Mouse (Mus musculus): Measurements from ENCODE around the gene Cfap221.

Gene Cfap221

DNA sequence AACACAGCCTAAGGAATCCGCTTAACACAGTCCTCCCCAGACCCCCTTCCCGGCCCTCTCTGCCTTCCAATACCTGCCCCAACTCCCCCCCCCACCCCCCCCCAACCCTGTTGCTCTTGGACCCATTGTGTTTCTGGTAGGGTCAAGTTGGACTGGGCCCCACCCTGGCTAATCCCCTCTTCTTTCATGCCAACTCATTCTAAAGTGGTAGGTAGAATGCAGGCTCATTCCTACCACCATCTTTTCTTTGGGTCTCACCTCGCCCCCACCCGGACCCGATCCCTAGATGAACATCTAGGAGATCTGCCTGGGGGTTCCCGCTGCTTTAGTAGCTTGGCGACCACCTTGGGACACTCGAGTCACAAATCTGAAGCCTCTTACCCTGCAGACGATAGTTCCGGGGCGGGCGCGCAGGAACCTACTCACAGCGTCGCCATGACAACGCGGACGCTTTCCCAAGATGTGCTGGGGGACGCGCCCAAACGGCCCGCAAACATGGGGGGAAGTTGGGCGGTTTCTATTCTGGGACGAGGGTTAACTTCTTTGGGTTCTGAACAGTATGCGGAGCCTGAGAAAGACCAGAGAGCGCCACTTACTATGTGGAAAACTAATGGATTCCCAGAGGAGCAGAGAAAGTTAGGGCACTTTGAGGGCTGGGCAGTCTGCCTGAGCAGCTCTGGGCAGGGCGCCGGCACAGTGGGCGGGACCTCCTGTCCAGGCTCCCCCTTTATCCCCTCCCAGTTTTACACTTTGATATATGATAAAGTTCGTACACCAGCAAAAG is at the start of gene Cfap221:
Gene Cfap221, minus strand, starts transcription at position 437 of the 784 bp plus-strand sequence.
- DNase-seq (ENCODE audit: low spot score in 2 of 2), result peak; percentile 40 to 60

DNA sequence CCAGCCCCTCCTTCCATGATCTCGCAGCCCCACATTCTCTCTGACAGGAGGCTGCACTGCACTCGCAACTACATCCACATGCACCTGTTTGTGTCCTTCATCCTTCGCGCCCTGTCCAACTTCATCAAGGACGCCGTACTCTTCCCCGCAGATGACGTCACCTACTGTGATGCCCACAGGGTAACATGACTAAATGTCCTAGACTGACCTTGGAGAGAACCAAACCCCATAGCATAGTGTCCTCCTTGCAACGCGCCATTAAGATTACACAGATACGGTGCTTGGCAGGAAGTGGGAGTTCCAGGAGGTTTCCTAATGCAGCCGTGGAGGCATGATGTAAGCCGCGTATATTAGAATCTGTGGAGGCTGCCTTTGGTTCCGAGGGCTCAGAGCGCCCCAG is 47.5 kb upstream of the Cfap221 start:
- no peak for DNase-seq (ENCODE audit: low spot score in 2 of 2)

DNA sequence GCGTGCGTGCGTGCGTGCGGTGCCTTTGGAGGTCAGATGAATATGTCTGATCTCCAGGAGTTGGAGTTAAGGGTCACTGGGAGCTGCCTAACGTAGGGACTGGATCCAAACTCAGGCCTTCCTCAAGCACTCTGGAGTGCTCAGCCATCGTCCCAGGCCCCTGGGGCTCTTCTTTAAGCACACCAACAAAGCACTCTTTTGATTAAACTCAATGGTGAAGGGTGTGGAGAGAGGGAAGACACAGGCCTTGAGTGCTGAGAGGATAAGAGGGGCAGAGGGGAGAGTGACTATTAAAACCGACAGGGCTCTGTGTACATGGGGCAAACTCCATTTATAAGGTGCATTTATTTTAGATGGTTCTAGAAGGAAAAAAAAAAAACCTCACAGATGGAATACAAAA is 45.4 kb upstream of the Cfap221 start:
- no peak for DNase-seq (ENCODE audit: low spot score in 2 of 2)

DNA sequence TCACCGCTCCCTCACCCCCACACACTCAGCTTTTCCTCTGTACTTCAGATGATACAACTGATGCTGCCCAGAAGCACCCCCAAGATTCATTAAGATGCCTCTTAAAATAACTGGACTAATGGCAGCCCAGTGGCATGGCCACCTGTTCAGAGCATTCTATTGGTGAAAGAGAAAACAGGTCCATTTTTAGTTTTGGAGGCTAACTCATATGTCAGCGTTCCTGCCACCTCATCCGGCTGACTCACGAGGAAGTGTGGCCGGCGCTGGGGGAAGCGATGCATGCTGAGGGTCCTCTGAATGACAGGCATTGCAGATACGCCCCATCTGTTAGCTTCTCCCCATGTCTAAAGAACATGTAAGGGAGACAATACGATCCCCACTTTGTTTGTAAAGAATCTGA is 41.6 kb upstream of the Cfap221 start:
- DNase-seq (ENCODE audit: low spot score in 2 of 2), result no peak

DNA sequence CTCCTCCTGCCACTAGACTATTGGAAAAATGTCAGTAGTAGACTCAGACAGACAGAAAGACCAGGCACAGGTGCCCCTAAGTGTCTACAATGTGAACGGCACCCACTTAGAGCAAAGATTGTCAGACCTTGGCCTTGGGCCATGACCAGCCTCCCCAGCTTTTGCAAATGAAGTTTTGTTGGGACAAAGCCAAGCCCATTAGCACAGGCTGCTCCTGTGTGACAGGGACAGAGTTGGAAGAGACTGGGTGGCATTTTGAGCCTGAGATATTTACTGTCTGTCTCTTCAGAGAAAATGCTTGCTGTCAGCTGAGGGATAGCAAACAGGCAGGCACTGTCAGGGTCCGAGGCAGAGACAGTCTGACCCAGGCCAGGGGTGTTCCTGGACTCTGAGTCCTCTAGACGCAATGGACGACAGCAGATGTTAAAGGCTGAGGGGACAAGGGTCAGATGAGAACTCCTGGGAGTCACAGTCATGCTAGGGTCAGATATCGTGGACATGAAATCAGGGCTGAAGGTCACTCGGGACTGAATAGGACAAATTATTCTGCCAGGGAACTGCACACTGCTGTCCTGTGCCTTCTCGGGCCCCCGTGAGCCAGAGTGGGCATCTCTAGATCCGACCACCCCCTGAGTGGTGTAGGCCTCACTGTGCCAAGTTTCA is 40.1 kb upstream of the Cfap221 start:
- DNase-seq (ENCODE audit: low spot score in 2 of 2), result no peak

DNA sequence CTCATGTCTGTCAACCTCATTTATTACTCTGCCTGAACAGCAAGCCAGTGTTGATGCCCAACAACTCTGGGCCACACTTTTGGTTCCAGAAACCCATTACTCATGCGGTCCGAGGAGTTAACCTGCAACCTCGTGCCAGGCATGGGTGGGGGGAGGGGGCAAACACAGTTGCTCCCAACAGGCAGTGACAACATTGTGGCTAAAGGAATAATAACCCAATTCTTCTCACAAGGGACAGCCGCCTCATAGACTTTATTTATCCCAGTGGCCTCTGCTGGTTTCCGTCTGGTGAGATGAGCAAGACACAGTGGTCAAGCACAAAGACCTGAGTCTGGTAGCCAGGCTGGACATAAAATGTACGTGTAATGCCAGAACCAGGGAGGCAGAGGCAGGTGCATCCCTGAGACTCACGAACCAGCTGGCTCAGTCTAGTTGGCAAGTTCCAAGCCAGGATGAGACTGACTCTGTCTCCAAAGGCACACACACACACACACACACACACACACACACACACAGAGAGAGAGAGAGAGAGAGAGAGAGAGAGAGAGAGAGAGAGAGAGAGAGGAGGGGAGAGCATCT is 38.5 kb upstream of the Cfap221 start:
- no peak for DNase-seq (ENCODE audit: low spot score in 2 of 2)

DNA sequence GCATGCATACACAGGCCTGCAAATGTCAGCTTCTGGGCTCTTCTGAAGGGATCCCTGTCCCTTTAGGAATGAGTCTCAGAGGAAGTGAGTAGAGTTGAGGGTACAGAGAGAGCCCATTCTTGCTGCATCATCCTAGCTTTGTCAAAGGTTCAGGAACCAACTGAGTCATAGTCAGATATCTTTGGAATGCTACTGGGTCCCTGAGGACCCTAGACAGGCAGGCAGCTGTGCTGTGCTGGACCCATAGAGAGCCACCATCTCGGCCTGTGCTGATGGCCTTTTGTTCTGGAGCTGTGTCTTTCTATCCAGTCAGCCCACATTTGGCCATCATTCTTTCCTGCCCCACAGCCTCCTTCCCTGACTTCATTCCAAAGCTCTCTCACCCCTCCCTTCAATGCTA is 37.8 kb upstream of the Cfap221 start:
- no peak for DNase-seq (ENCODE audit: low spot score in 2 of 2)

DNA sequence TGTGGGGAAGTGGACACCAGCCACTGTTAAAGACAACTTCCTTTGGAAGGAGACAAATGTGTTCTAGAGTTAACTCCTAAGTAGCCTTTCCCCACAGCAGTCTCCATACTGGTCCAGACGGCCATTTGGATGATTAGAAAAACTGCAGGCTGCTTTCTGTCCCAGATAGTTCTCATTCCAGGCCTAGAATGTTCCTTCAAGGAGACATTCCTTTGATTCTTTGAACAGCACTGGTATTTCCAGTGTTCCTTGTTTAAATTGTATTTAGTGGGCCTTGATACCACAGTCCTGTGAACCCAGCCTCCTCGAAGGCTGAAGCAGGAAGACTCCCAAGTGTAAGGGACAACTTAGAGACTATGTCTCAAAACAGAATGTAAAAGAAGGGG is 36.4 kb upstream of the Cfap221 start:
- no peak for DNase-seq (ENCODE audit: low spot score in 2 of 2)

DNA sequence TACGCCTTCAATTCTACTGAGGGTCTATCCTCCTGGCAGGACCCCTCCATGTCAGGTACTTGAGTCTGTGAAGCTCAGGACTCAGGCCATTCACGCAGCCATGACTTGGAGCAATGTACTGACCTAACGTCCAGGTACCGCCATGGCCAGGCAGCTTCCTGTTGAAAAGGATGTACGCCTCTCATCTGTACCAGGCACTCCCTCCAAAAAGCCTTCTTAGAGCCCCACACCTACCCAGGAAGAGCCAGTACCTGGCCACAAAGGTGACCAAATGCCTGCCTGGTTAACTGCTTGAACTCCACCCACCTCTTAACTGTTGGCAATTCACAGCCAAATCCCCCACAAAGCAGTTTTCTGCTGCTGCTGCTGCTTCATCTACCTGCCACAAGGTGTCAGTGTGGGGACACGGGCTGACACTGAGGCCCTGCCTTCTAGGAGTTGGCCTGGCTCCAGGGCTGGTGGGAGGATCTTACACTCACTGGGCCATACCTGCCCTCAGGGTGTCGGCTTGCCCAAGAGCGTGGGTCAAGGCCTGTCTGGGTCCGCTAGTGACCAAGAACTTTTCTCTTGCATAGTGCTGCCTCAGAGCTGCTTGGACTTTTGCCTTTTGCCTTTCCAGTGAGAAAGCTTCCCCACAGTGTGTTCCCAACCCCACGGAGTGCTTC is 35.9 kb upstream of the Cfap221 start:
- peak; percentile 55 to 60 for DNase-seq (ENCODE audit: low spot score in 2 of 2)

DNA sequence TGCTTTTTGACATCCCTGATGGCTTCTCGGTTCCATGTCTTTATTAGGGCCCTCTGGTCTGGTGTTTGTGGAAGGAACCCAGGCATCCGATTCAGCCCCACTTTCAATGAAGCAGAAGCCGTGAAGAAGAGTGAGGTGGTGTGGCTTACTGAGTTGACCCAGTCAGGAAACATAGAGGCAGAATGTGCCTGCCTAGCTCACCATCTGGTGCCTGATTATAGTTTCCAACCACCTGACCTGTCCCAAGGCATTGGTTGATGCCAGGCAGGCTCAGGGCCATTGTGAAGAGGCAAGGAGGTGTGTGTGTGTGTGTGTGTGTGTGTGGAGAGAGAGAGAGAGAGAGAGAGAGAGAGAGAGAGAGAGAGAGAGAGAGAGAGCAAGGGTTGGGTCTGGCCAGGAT is 33.4 kb upstream of the Cfap221 start:
- no peak for DNase-seq (ENCODE audit: low spot score in 2 of 2)

DNA sequence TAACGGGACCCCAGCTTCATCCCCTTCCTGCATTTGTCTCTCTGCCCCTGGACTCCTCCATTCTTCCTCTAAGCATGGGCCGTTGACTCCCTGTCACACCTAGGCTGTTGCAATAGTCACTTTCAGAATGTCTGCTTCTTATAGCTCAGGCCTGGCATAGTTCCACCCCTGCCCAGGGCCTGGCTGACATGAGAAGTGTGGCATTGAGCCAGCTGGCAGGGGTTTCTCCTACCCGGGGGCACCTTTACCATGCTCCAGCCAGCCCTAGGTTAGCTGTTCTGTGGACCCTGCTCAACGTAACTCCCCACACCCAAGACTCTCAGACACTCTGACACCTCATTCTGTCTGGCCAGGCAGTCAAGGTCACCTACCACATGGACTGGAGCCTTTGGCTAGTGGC is 30.7 kb upstream of the Cfap221 start:
- no peak for DNase-seq (ENCODE audit: low spot score in 2 of 2)

DNA sequence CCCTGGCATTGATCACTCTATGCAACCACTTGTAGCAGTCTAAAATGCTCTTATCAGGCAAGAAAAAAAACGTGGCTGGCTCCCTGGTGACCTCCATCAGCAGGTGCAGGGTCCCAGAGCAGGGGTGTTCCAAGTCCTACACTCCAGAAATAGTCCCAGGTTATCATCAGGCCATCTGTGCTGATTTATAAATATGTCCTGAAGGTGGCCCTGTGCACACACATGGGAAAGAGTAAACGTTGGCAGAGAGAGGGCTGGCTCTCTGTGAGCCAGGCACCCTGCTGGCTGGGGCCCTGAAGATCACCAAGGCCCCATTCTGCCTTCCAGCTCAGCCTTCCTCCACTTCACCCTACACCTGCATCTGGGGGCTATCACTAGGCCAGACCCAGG is 28.0 kb upstream of the Cfap221 start:
- DNase-seq (ENCODE audit: low spot score in 2 of 2), result no peak

DNA sequence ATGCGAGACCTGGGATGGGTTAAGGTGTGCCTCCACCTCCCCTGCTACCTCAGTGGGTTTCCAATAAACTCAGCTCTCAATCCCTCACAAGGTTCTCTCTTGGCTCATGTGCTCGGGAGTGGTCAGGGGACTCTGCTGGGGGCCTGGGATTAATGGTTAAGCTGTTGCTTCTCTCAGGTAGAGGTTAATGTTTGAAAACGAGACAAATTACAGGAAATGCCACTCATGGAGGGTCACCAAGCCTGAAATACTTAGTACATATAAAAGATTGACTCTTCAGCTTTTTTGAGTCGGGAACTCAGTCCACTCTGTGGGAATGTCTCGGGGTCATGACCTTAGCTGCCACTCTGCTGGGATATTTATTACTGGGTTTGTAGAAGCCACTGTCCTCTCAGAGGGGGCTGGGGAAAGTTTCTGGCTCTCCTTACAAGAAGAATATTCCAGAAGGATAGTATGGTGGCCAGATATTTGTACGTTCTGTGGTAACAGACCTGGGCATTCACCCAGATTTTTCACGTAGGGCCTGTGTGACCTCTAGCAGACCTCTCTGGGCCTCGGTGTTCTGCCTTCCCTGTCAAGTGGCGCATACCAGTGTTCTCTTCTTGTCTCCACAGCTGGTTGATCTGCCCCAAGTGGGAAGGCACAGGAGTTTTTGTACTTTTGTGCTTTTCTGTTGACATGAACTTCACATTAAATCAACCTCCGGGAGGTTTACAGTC is 27.5 kb upstream of the Cfap221 start:
- no peak for DNase-seq (ENCODE audit: low spot score in 2 of 2)

DNA sequence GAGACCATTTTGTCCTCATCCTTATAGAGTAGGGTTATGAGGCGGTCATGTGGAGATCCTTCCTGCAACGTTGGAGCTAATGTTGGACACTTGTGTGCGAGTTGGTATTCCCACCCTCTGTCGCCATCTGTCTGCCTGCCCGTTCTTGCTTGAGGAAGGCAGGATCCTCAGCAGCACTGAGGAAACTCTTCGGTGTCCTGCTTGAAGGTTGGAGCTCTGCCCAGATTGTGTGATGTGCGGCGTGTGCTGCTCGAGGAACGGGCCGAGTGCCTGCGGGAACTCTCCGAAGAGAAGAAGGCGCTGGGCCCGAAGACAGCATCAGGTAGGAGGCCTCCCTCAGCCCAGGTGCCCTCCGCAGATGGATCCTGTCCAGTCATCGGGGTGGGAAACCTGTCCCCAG is 24.9 kb upstream of the Cfap221 start:
- DNase-seq (ENCODE audit: low spot score in 2 of 2), result peak; percentile 34 to 39

DNA sequence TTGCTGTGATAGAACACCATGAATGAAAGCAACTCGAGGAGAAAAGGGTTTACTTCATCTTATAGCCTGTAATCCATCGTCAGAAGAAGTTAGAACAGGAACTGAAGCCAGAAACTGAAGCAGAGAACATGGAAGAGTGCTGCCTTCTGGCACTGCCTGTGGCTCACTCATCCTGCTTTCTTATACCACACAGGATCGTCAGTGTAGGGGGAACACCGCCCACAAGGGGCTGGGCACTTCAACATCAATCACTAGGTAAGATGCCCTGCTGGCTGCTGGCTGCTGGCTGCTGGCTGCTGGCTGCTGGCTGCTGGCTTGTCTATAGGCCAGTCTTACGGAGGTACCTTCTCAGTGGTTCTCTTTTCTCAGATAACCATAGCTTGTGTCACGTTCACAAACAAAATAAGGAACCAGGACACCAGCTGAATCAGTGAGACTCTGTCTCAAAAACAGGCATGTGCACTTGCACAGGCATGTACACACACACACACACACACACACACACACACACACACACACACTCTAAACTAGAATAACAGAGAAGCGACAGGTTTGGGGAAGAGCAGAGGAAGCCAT is 23.4 kb upstream of the Cfap221 start:
- no peak for DNase-seq (ENCODE audit: low spot score in 2 of 2)

DNA sequence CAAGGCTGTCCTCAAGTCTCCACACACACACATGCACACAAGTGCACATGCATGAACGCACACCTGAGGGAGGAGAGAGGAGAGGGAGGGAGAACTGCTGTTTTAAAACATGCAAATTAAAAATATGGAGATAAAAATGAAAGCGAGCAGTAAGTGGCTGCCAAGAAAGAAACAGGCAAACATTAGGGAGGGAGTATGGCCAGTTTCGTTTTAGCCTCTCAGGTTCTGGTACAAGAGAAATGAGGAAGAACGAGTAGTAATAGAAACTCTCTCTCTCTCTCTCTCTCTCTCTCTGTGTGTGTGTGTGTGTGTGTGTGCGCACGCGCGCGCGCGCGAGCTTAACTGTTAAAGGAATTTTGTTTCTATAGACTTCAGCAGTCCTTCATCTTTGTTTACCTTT is 22.4 kb upstream of the Cfap221 start:
- no peak for DNase-seq (ENCODE audit: low spot score in 2 of 2)

DNA sequence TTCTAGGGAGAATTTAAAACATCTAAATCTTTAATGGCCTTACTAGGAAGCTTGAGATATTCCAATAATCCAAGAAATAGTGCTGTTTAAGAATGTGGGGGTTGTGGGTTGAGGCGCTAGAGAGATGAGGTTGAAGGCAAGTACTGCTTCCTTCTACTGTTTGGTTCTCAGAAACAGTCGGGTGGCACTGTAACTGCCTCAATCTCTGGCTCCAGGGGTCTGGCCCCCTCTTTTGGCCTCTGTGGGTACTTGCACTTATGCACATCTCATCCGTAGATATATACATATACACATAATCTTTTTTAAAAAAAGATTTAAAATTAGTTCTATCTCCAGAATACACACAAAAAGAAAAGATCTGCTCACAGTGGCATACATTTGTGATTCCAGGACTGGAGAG is 21.9 kb upstream of the Cfap221 start:
- DNase-seq (ENCODE audit: low spot score in 2 of 2), result no peak

DNA sequence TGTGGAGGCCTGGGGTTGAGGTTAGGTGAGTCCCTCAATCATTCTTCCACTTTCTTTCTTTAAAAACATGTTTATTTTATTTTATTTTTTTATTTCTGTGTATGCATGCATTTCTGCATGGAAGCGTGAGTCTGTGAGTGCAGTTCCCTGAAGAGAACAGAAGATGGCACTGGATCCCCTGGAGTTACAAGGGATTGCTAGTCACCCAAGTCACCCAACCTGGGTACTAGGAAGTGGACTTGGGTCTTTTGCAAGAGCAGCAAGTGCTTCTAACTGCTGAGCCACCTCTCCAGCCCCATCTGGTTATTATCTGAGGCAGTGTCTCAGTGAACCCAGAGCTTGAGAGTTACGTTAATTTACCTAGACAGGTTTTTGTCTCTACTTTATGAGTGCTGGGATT is 19.2 kb upstream of the Cfap221 start:
- DNase-seq (ENCODE audit: low spot score in 2 of 2), result no peak

DNA sequence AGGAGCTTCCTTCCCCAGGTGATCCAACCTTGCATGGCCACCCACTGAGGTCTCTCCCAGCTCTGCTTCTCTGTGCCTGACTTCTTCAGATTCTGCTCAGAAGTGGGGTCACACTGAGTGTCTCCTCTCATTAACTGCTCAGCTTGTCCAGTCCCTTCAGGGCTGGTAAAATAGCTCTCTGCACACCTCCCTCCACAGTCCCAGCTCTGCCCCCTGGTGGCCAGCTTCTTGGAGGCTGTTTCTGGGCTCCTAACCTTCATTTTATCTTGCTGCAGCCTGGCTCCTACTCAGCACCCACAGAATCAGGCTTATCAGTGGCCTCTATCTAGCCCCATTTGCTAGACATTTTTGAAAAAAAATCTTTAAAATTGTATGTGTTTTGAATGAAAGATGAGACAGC is 16.1 kb upstream of the Cfap221 start:
- no peak for DNase-seq (ENCODE audit: low spot score in 2 of 2)

DNA sequence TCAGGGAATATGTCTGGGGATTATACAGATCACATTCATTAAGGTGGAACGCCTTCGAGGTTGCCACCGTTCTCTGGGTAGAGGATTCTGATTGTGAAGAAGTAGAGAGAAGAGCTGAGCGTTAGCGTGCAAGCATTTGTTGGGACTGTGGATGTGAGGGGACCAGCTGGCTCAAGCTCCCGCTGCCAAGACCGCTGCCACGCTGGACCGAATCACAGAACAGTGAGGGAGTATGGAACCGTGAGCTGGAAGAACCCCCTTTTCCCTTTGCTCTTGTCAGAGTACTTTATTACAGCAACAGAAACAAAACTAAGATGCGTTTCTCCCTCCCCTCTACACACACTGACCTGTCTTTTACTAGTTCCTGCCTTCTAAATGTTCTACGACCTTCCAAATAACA is 15.6 kb upstream of the Cfap221 start:
- no peak for DNase-seq (ENCODE audit: low spot score in 2 of 2)

DNA sequence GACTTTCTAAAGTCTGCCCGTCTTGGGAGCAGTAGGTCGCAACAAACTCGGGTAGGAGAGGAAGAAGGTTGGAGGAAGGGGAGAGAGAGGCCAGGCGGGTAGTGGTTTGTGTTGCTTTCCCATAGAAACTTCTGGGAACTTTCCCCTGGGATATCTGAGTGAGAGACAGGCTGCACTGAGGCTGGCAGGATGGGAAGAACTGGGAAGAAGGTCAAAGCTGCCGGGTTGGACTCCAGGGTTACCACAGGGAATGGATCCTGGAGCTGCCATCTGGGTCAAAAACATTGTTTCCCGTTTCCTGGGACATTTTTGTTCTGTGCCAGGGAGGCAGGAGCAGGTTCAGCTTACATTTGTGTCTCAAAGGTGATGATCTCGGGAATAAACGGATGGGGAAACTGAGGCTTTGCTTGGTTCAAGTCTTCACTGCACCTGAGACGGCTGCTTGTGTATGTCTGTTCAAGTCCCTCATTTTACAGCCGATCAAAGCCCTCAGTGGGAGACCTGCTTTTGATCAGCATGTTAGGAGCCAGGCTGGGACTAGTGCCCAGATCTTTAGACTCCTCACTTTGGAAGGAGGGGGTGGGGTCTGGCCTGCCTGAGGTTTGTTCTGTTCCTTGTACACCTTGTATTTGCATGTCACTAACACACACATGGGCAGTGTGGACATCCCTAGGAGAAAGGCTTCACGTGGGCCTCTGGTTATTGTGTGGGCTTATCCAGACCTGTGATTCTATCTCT is 11.0 kb upstream of the Cfap221 start:
- no peak for DNase-seq (ENCODE audit: low spot score in 2 of 2)
